Mouse (Mus musculus) bone marrow, adult 2 months (tissue): ENCODE measurements around the gene Naa15. TPM values are rescaled to one million over a fixed set of nuclear protein-coding genes. Genes with fewer than 3 reads are reported as not detected.

ENCODE experiments used
- H3K27ac ChIP-seq: fragments of 200-500 bp; 2 replicates; pipeline ENCODE4 v1.5.1; 2012; ENCODE audit warnings: low read depth, mild to moderate bottlenecking, control low read depth, inconsistent platforms, low read length; ENCODE audit not compliant: control insufficient read depth, poor library complexity, insufficient read depth
- H3K4me1 ChIP-seq: fragments of 200-500 bp; 2 replicates; pipeline ENCODE4 v1.6.1; 2011; ENCODE audit warnings: low read length; ENCODE audit not compliant: control insufficient read depth, insufficient read depth
- H3K4me3 ChIP-seq: fragments of 200-500 bp; replicated peaks from 2 replicates; pipeline ENCODE3; 2011; ENCODE audit warnings: mild to moderate bottlenecking, low read depth, low read length, control low read depth; ENCODE audit not compliant: control insufficient read depth
- CTCF ChIP-seq: fragments of 200-500 bp; IDR thresholded peaks from 2 replicates; pipeline ENCODE4 v1.5.1; 2011; ENCODE audit warnings: low read length, control low read depth; ENCODE audit not compliant: control insufficient read depth, insufficient read depth
- POLR2A ChIP-seq: fragments of 200-500 bp; IDR thresholded peaks from 2 replicates; pipeline ENCODE4 v1.6.1; 2011; ENCODE audit warnings: low read depth, mild to moderate bottlenecking, control low read depth, low read length, borderline replicate concordance; ENCODE audit not compliant: control insufficient read depth
- WGBS: fragments of 180-500 bp; shearing (Covaris S2); methylation state at CpG from one replicate; pipeline ENCODE4 v1.1.7; 2018; 5-methylcytosine and 5-hydroxymethylcytosine counted together
- polyA plus RNA-seq: library from polyadenylated mRNA; stranded (reverse); fragments of >200 nt; gene quantifications from 2 replicates; pipeline ENCODE4 v1.2.4, GENCODE M21; 2011; ENCODE audit warnings: low replicate concordance; ENCODE audit not compliant: missing spikeins, insufficient read depth, insufficient read length

The Naa15 gene
- 52.3 and 83.8 TPM in 2 replicates for polyA plus RNA-seq

DNA sequence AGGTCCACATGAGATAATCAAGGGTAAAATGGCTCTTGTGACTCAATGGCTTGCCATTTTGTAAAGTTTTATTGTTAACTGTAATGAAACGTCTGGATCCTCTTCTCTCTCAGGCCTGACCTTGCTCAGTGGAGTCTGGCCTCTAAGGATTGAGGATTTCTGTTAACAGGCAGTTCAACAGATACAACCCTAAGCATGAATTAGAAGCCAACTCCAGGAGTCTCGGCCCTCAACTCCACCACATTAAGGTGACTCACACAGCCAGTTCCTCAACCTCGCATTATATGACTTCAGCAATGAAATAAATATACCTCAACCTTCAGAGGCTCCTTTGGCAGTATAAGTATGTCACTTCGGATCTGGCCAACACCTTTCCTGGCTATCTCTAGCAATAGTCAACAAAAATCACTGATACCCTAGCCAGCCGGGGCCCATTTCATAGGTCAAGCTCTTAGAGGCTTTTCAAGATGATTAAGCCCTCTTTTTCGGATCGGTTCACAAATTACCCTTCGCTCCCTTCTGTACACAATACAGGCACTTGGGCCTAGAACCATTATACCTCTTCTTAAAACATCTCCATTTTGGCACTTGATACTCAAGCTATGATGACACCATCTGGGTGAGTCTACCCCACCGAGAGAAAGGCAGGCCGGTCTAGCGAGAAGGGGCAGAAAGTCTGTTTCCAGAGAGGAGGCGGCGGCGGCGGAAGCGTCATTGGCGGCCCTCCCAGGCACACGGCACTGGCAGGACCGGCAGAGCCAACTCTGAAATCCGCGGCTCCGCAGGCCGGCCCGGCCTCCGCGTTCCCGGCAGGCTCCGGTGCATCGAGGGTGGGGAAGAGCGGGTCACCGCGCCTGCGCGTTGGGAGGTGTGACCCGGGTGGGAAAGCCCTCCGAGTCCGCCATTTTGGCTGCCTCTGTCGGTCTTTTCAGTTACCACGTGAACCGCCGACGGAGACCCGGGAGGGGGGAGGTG lies at the start of gene Naa15:
TSS of gene Naa15 (plus strand) at position 51 of the 975 bp plus-strand sequence.
- Histone ChIP-seq H3K4me1 (no peaks in the 10 kb centered on the region), H3K27ac (peak within 1 kb of the TSS; percentile 94), H3K4me3 (peak within 1 kb of the TSS; percentile 99)
- 3% methylated on average over 43 of the region's 43 CpGs for WGBS
- no peak for TF ChIP-seq CTCF
- peak; percentile 89; the same call in 1 of the 2 replicates for TF ChIP-seq POLR2A

DNA sequence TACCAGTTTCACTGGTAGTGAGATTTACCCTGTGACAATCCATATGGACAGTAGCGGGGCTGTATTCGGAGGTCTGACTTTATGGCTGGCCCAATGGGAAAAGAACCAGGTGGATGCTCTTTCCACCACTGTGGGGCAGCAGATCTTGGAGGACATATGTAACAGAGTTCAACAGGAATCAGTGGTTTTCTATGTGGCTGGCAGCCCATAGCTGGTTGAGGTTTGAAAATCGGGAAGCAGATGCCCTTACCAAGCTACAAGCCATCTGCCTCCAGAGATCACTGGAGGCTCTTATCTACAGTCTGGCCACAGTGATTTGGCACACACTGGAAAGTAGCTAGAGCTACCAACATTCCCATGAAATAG lies 49.4 kb upstream of the Naa15 start:
- H3K4me1 ChIP-seq, result no peaks in the 10 kb centered on the region; the same call in 1 of the 2 replicates
- 2% methylated on average over 3 of the region's 3 CpGs for WGBS
- TF ChIP-seq CTCF, result no peak
- TF ChIP-seq POLR2A, result no peak
- no peak overlapping the region for H3K27ac ChIP-seq
- no peak overlapping the region for H3K4me3 ChIP-seq

DNA sequence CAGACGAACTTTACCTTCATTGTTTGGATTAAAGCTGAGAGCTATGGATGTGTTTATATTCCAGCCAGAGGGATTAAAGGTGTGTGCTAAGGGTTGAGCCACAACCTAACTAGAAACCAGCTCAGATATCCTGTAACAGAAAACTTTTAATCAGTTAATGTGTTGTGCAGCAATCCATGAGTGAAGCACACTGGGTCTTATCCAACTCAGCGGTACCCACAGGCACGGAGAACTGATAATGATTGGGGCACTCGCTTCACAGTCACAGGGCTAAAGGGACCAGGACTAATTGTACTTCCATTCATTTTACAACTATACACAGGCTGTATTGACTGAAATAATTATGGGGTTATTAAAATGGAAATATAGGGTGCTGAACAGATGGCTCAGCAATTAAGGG lies 48.0 kb upstream of the Naa15 start:
- no peaks in the 10 kb centered on the region; the same call in 1 of the 2 replicates for H3K4me1 ChIP-seq
- no peak overlapping the region for H3K27ac ChIP-seq
- H3K4me3 ChIP-seq, result no peak overlapping the region
- TF ChIP-seq CTCF, result no peak
- TF ChIP-seq POLR2A, result no peak
- WGBS, result 73% methylated on average over 4 of the region's 4 CpGs

DNA sequence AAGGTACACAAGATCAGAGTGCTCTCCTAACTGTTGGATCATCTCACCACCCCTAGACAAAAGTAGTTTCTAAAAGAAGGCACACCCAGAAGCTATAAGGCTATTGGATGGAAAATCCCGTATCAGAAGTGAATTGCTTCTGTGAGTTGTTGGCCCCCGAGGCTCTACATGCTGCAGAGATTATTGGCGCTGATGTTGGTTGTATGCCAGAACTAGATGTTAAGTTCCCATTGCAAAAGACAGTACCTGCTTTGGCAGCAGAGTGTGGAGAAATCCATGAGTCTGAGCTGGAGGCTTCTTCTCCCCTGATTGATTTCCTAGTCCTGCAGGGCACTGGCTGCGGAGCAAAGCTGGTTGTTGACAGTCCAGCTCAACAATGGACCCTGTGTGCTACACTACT lies 46.9 kb upstream of the Naa15 start:
- no peak overlapping the region for H3K27ac ChIP-seq
- TF ChIP-seq POLR2A, result no peak
- no peak for TF ChIP-seq CTCF
- H3K4me3 ChIP-seq, result no peak overlapping the region
- H3K4me1 ChIP-seq, result no peaks in the 10 kb centered on the region; the same call in 1 of the 2 replicates
- 60% methylated on average over 4 of the region's 4 CpGs for WGBS

DNA sequence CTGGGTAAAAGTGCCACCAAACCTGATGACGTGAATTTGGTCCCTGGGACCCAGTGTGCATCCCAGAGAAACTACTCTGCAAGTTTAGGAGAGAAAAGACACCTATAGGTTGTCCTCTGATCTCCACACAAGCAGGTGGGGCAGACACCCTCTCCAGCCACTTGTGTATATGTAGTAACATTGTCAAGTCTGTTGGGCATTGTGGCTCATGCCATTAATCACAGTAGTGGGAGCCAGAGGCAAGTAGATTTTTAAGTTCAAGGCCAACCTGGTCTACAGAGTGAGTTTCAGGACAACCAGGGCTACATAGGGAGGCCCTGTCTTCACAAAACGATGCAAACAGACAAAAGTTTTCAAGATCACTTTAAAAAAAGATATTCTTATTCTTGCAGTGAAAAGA lies 43.1 kb upstream of the Naa15 start:
- no peak for TF ChIP-seq CTCF
- no peak for TF ChIP-seq POLR2A
- peaks cover 1% of the 10 kb centered on the region; the same call in 1 of the 2 replicates for H3K4me1 ChIP-seq
- H3K4me3 ChIP-seq, result no peak overlapping the region
- no peak overlapping the region for H3K27ac ChIP-seq
- 86% methylated on average over 2 of the region's 2 CpGs for WGBS

DNA sequence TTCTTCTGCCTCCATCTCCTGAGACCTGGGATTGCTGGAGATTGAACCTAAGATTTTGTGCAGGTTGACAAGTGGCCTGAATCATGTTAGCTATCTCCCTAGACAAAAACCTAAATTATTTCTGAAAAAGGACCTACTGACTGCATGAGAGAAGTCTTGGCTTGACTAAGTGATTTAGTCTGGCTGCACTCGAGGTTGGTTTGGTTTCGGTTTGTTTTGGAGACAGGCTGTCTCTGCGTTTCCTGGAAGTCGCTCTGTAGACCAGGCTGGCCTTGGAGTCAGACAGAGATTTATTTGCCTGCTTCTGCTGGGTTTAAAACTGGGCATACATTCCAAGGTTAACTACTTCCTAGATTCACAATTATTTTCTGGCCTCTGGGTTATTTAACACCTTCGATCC lies 42.1 kb upstream of the Naa15 start:
- TF ChIP-seq POLR2A, result no peak
- TF ChIP-seq CTCF, result no peak
- Histone ChIP-seq H3K4me3 (no peak overlapping the region), H3K4me1 (peaks cover 1% of the 10 kb centered on the region; the same call in 1 of the 2 replicates), H3K27ac (no peak overlapping the region)
- WGBS, result 43% methylated on average over 5 of the region's 5 CpGs

DNA sequence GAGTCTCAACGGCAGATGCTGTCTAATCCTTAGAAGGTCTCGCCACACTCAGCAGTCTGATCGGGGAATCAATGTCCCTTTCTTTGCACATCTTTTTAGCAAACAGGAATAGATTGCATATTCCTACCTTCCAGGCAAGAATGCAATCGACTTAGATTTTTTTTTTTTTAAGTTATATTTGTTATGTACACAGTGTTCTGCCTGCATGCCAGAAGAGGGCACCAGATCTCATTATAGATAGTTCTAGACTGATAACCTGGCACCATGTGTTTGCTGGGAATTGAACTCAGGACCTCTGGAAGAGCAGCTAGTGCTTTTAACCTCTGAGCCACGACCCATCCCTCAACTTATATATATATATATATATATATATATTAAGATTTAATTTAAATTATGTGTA lies 41.4 kb upstream of the Naa15 start:
- WGBS, result 68% methylated on average over 5 of the region's 5 CpGs
- TF ChIP-seq CTCF, result no peak

More for the DNA sequence above, 41.4 kb upstream of the Naa15 start:
- Histone ChIP-seq H3K4me1 (peaks cover 2% of the 10 kb centered on the region; the same call in 1 of the 2 replicates), H3K27ac (no peak overlapping the region), H3K4me3 (no peak overlapping the region)
